8 mouse cellular contexts compared by ENCODE assay signal in genomic region chr4:141664011-141664745, GRCm38 (mm10). TPM values are rescaled to one million over a fixed set of nuclear protein-coding genes. Genes with fewer than 3 reads are reported as not detected.
DNase-seq lines count a peak whose midpoint lies in the region; ATAC-seq lines count a peak whose summit lies in the region.

No protein-coding gene starts in this region.

- H3K9me3 ChIP-seq in hindbrain, embryonic 12.5 days (replicated peaks) = no peaks in the 10 kb centered on the region

- ATAC-seq in hindbrain, embryonic 12.5 days (ENCODE audit: low FRiP score) = peak; percentile 81

- DNase-seq in NIH3T3 (ENCODE audit: low read depth) = peak; percentile 81
- peak; percentile 65 for DNase-seq in cerebellum, adult 8-10 months
- DNase-seq in forelimb bud, embryonic 11.5 days (ENCODE audit: low read depth, low spot score) = peak; percentile 29
- DNase-seq in layer of hippocampus, postnatal 36 days = peak; percentile 73 to 76
- DNase-seq in right cerebral cortex, adult 18-20 months = peak; percentile 79
- DNase-seq in urinary bladder, postnatal 25 days (ENCODE audit: low spot score) = peak; percentile 73

- H3K9ac ChIP-seq in hindbrain, embryonic 12.5 days = peak overlapping the region; percentile 94

- H3K4me1 ChIP-seq in hindbrain, embryonic 12.5 days = peaks cover 19% of the 10 kb centered on the region

- H3K27me3 ChIP-seq in hindbrain, embryonic 12.5 days = no peaks in the 10 kb centered on the region

- H3K79me2 ChIP-seq in macrophage (ENCODE audit: inconsistent target) = peaks cover 56% of the 10 kb centered on the region

- peaks cover 22% of the 10 kb centered on the region; the same call in 1 of the 2 replicates for H3K36me3 ChIP-seq in hindbrain, embryonic 12.5 days
- H3K36me3 ChIP-seq in macrophage (ENCODE audit: inconsistent target) = peaks cover 12% of the 10 kb centered on the region; the same call in 1 of the 2 replicates

- WGBS in hindbrain, embryonic 12.5 days = 2% methylated on average over 39 of the region's 60 CpGs
- WGBS in macrophage (ENCODE audit: missing documents) = 2% methylated on average over 46 of the region's 60 CpGs

- peak overlapping the region; percentile 64 for H3K27ac ChIP-seq in hindbrain, embryonic 12.5 days
- peak overlapping the region; percentile 97 for H3K27ac ChIP-seq in macrophage

- peak overlapping the region; percentile 77 for H3K4me2 ChIP-seq in hindbrain, embryonic 12.5 days (replicated peaks)

- peak overlapping the region; percentile 79 for H3K4me3 ChIP-seq in hindbrain, embryonic 12.5 days
- H3K4me3 ChIP-seq in macrophage (ENCODE audit: inconsistent target) = peak overlapping the region; percentile 73

RNA-seq across cellular contexts. Expression of gene Plekhm2, which starts 0.5 kb away (rescaled TPM):
- polyA plus RNA-seq in hindbrain, embryonic 12.5 days (2016; fragmentation: Nextera tagmentation; extraction: Ambion mirVana) = 6.3 and 7.6 TPM in 2 replicates
- 10 to 100 TPM; 67.4 to 81.7 TPM for total RNA-seq in layer of hippocampus, postnatal 36 days (2021)
- 100 to 1,000 TPM; 143 to 432 (median 230) TPM for total RNA-seq in macrophage (2018; cell fraction: chromatin; rRNA removed)
- 10 to 100 TPM; 31.1 to 84.7 (median 52.3) TPM for total RNA-seq in macrophage (2018; cell fraction: cytosol; rRNA removed)
- 100 to 1,000 TPM in 23 of 26 experiments, 10 to 100 TPM in 3; 82.0 to 320 (median 157) TPM for total RNA-seq in macrophage (2018; cell fraction: nucleus; rRNA removed)
- polyA plus RNA-seq in macrophage (2018) = 44.8 to 76.0 TPM (median 74.2 TPM) in 3 replicates

RNA-seq across cellular contexts. Expression of gene Rsc1a1, which starts 21.2 kb away (rescaled TPM):
- 0.43 TPM in 1 of 2 replicates, not detected in the other for polyA plus RNA-seq in hindbrain, embryonic 12.5 days (2016; fragmentation: Nextera tagmentation; extraction: Ambion mirVana)
- total RNA-seq in layer of hippocampus, postnatal 36 days (2021) = not detected
- total RNA-seq in macrophage (2018; cell fraction: chromatin; rRNA removed) = 10 to 100 TPM in 19 of 26 experiments, 1 to 10 TPM in 7; 2.2 to 51.7 (median 19.7) TPM
- 10 to 100 TPM in 1 of 26 experiments, 1 to 10 TPM in 24, under 1 TPM in 1; 0.75 to 11.8 (median 5.1) TPM for total RNA-seq in macrophage (2018; cell fraction: cytosol; rRNA removed)
- total RNA-seq in macrophage (2018; cell fraction: nucleus; rRNA removed) = 10 to 100 TPM in 16 of 26 experiments, 1 to 10 TPM in 9, under 1 TPM in 1; 0.99 to 31.2 (median 14.4) TPM
- polyA plus RNA-seq in macrophage (2018) = 4.2 to 8.9 TPM in 2 of 3 replicates, not detected in the other

RNA-seq across cellular contexts. Expression of gene Slc25a34, which starts 40.6 kb away (rescaled TPM):
- polyA plus RNA-seq in hindbrain, embryonic 12.5 days (2016; fragmentation: Nextera tagmentation; extraction: Ambion mirVana) = not detected in 2 replicates
- 1 to 10 TPM; 2.6 to 2.9 TPM for total RNA-seq in layer of hippocampus, postnatal 36 days (2021)
- 1 to 10 TPM in 12 of 26 experiments, under 1 TPM in 10, not detected in 4; 0.26 to 3.6 (median 1.0) TPM for total RNA-seq in macrophage (2018; cell fraction: chromatin; rRNA removed)
- under 1 TPM in 9 of 26 experiments, not detected in 17; 0.05 to 0.18 (median 0.07) TPM for total RNA-seq in macrophage (2018; cell fraction: cytosol; rRNA removed)
- 1 to 10 TPM in 8 of 26 experiments, under 1 TPM in 17, not detected in 1; 0.17 to 3.0 (median 0.60) TPM for total RNA-seq in macrophage (2018; cell fraction: nucleus; rRNA removed)
- polyA plus RNA-seq in macrophage (2018) = 0.09 to 0.17 TPM in 2 of 3 replicates, not detected in the other

RNA-seq across cellular contexts. Expression of gene Tmem82, which starts 45.7 kb away (rescaled TPM):
- polyA plus RNA-seq in hindbrain, embryonic 12.5 days (2016; fragmentation: Nextera tagmentation; extraction: Ambion mirVana) = 0.29 and 0.50 TPM in 2 replicates
- total RNA-seq in layer of hippocampus, postnatal 36 days (2021) = under 1 TPM; 0.28 to 0.42 TPM
- 10 to 100 TPM in 9 of 26 experiments, 1 to 10 TPM in 17; 1.6 to 19.7 (median 6.3) TPM for total RNA-seq in macrophage (2018; cell fraction: chromatin; rRNA removed)
- total RNA-seq in macrophage (2018; cell fraction: cytosol; rRNA removed) = 1 to 10 TPM; 1.1 to 4.7 (median 1.9) TPM
- total RNA-seq in macrophage (2018; cell fraction: nucleus; rRNA removed) = 10 to 100 TPM in 10 of 26 experiments, 1 to 10 TPM in 16; 1.8 to 21.2 (median 6.3) TPM
- 1.3 to 4.5 TPM (median 2.7 TPM) in 3 replicates for polyA plus RNA-seq in macrophage (2018)

RNA-seq across cellular contexts. Expression of gene Fblim1, which starts 58.3 kb away (rescaled TPM):
- polyA plus RNA-seq in hindbrain, embryonic 12.5 days (2016; fragmentation: Nextera tagmentation; extraction: Ambion mirVana) = 49.1 and 57.9 TPM in 2 replicates
- 1 to 10 TPM in 1 of 2 experiments, under 1 TPM in 1; 0.50 to 1.0 TPM for total RNA-seq in layer of hippocampus, postnatal 36 days (2021)
- total RNA-seq in macrophage (2018; cell fraction: chromatin; rRNA removed) = 100 to 1,000 TPM in 9 of 26 experiments, 10 to 100 TPM in 16, 1 to 10 TPM in 1; 9.8 to 227 (median 60.4) TPM
- total RNA-seq in macrophage (2018; cell fraction: cytosol; rRNA removed) = 100 to 1,000 TPM in 25 of 26 experiments, 10 to 100 TPM in 1; 90.3 to 218 (median 142) TPM
- total RNA-seq in macrophage (2018; cell fraction: nucleus; rRNA removed) = 100 to 1,000 TPM in 10 of 26 experiments, 10 to 100 TPM in 16; 20.4 to 193 (median 83.3) TPM
- 107 to 177 TPM (median 134 TPM) in 3 replicates for polyA plus RNA-seq in macrophage (2018)

Comparison
In these comparisons a context has a peak if more than half of its experiments do, and no peak if none do; other contexts are left out.
1. Peak in every context shown above with its lines: DNase-seq, ATAC-seq, H3K4me3 ChIP-seq and H3K27ac ChIP-seq.
2. DNase-seq: peak in every context shown above with its lines; median percentile 81 in NIH3T3; 79 in right cerebral cortex, adult 18-20 months; 74 in layer of hippocampus, postnatal 36 days; 73 in urinary bladder, postnatal 25 days; 65 in cerebellum, adult 8-10 months; 29 in forelimb bud, embryonic 11.5 days.